Mouse (Mus musculus): ENCODE results near the gene Fscn2. TPM values are rescaled to one million over a fixed set of nuclear protein-coding genes. Genes with fewer than 3 reads are reported as not detected.

The Fscn2 gene
- 0.64 and 1.4 TPM in 2 replicates for polyA plus RNA-seq (2015; fragmentation: Nextera tagmentation; extraction: Ambion mirVana)

GRCm38 (mm10) chr11:120361295-120361694 lies at the start of gene Fscn2:
Gene Fscn2, plus strand, starts transcription at chr11:120361534.
- no peaks in the 10 kb centered on the region for H3K36me3 ChIP-seq
- H3K27ac ChIP-seq (replicated peaks): no peak within 1 kb of the TSS
- ATAC-seq (ENCODE audit: low FRiP score): no peak
- 80% methylated on average over 10 of the region's 10 CpGs for WGBS
- no peak within 1 kb of the TSS for H3K4me3 ChIP-seq (replicated peaks)
- H3K4me2 ChIP-seq: no peak within 1 kb of the TSS
- no peaks in the 10 kb centered on the region for H3K9me3 ChIP-seq (replicated peaks)
- H3K27me3 ChIP-seq (replicated peaks): no peaks in the 10 kb centered on the region
- no peak within 1 kb of the TSS for H3K9ac ChIP-seq (replicated peaks)
- H3K4me1 ChIP-seq: peaks cover 42% of the 10 kb centered on the region

- Histone ChIP-seq H3K9me3 (replicated peaks) (no peaks in the 10 kb centered on the region), H3K27ac (replicated peaks) (peak overlapping the region; percentile 89), H3K4me1 (peaks cover 53% of the 10 kb centered on the region), H3K9ac (replicated peaks) (peak overlapping the region; percentile 57), H3K36me3 (no peaks in the 10 kb centered on the region), H3K27me3 (replicated peaks) (no peaks in the 10 kb centered on the region), H3K4me2 (peak overlapping the region; percentile 80), H3K4me3 (replicated peaks) (peak overlapping the region; percentile 44)
- ATAC-seq (ENCODE audit: low FRiP score): no peak
- 41% methylated on average over 10 of the region's 10 CpGs for WGBS
Measured at GRCm38 (mm10) chr11:120311561-120311960, 49.8 kb upstream of the Fscn2 start.

GRCm38 (mm10) chr11:120312069-120312468 lies 49.3 kb upstream of the Fscn2 start:
- Histone ChIP-seq H3K27me3 (replicated peaks) (no peaks in the 10 kb centered on the region), H3K36me3 (no peaks in the 10 kb centered on the region), H3K9me3 (replicated peaks) (no peaks in the 10 kb centered on the region), H3K4me3 (replicated peaks) (no peak overlapping the region), H3K9ac (replicated peaks) (no peak overlapping the region), H3K4me1 (peaks cover 53% of the 10 kb centered on the region), H3K4me2 (no peak overlapping the region), H3K27ac (replicated peaks) (peak overlapping the region; percentile 89)
- 72% methylated on average over 6 of the region's 6 CpGs for WGBS
- no peak for ATAC-seq (ENCODE audit: low FRiP score)

GRCm38 (mm10) chr11:120313906-120314685 lies 47.2 kb upstream of the Fscn2 start:
- Histone ChIP-seq H3K27ac (replicated peaks) (peak overlapping the region; percentile 98), H3K4me3 (replicated peaks) (no peak overlapping the region), H3K9me3 (replicated peaks) (no peaks in the 10 kb centered on the region), H3K4me2 (no peak overlapping the region), H3K4me1 (peaks cover 48% of the 10 kb centered on the region), H3K9ac (replicated peaks) (no peak overlapping the region), H3K27me3 (replicated peaks) (no peaks in the 10 kb centered on the region), H3K36me3 (no peaks in the 10 kb centered on the region)
- WGBS: 61% methylated on average over 6 of the region's 6 CpGs
- ATAC-seq (ENCODE audit: low FRiP score): no peak

- Histone ChIP-seq H3K4me3 (replicated peaks) (peak overlapping the region; percentile 50), H3K36me3 (no peaks in the 10 kb centered on the region), H3K9me3 (replicated peaks) (no peaks in the 10 kb centered on the region), H3K9ac (replicated peaks) (peak overlapping the region; percentile 78; the same call in 1 of the 2 replicates), H3K4me2 (peak overlapping the region; percentile 93), H3K27me3 (replicated peaks) (no peaks in the 10 kb centered on the region), H3K27ac (replicated peaks) (peak overlapping the region; percentile 98), H3K4me1 (peaks cover 48% of the 10 kb centered on the region)
- ATAC-seq (ENCODE audit: low FRiP score): no peak
- whole genome bisulfite sequencing: 39% methylated on average over 16 of the region's 16 CpGs
Measured at GRCm38 (mm10) chr11:120314721-120315415, 46.5 kb upstream of the Fscn2 start.

GRCm38 (mm10) chr11:120315416-120315761 lies 45.9 kb upstream of the Fscn2 start:
- Histone ChIP-seq H3K9me3 (replicated peaks) (no peaks in the 10 kb centered on the region), H3K4me3 (replicated peaks) (peak overlapping the region; percentile 50), H3K27me3 (replicated peaks) (no peaks in the 10 kb centered on the region), H3K27ac (replicated peaks) (peak overlapping the region; percentile 98), H3K4me1 (peaks cover 45% of the 10 kb centered on the region), H3K4me2 (peak overlapping the region; percentile 93), H3K9ac (replicated peaks) (peak overlapping the region; percentile 78), H3K36me3 (no peaks in the 10 kb centered on the region)
- ATAC-seq (ENCODE audit: low FRiP score): peak; percentile 8; the same call in 1 of the 2 replicates
- 19% methylated on average over 4 of the region's 4 CpGs for WGBS

- no peaks in the 10 kb centered on the region for H3K36me3 ChIP-seq
- 3% methylated on average over 37 of the region's 37 CpGs for WGBS
- peak overlapping the region; percentile 78 for H3K9ac ChIP-seq (replicated peaks)
- ATAC-seq (ENCODE audit: low FRiP score): peak; percentile 96
- peaks cover 40% of the 10 kb centered on the region for H3K4me1 ChIP-seq
- H3K9me3 ChIP-seq (replicated peaks): no peaks in the 10 kb centered on the region
- H3K4me2 ChIP-seq: peak overlapping the region; percentile 93
- peak overlapping the region; percentile 98 for H3K27ac ChIP-seq (replicated peaks)
- H3K4me3 ChIP-seq (replicated peaks): peak overlapping the region; percentile 50
- no peaks in the 10 kb centered on the region for H3K27me3 ChIP-seq (replicated peaks)
Measured at GRCm38 (mm10) chr11:120315832-120316689, 45.3 kb upstream of the Fscn2 start.

- peaks cover 33% of the 10 kb centered on the region for H3K4me1 ChIP-seq
- H3K4me3 ChIP-seq (replicated peaks): peak overlapping the region; percentile 50
- H3K27ac ChIP-seq (replicated peaks): peak overlapping the region; percentile 98
- peak; percentile 39 for ATAC-seq (ENCODE audit: low FRiP score)
- H3K9ac ChIP-seq (replicated peaks): peak overlapping the region; percentile 78
- no peaks in the 10 kb centered on the region for H3K9me3 ChIP-seq (replicated peaks)
- H3K36me3 ChIP-seq: no peaks in the 10 kb centered on the region
- H3K4me2 ChIP-seq: peak overlapping the region; percentile 93
- no peaks in the 10 kb centered on the region for H3K27me3 ChIP-seq (replicated peaks)
- 14% methylated on average over 13 of the region's 13 CpGs for WGBS
Measured at GRCm38 (mm10) chr11:120316690-120317254, 44.6 kb upstream of the Fscn2 start.

- no peaks in the 10 kb centered on the region for H3K36me3 ChIP-seq
- no peak overlapping the region for H3K4me3 ChIP-seq (replicated peaks)
- no peak for ATAC-seq (ENCODE audit: low FRiP score)
- H3K27me3 ChIP-seq (replicated peaks): no peaks in the 10 kb centered on the region
- 12% methylated on average over 7 of the region's 7 CpGs for WGBS
- peak overlapping the region; percentile 98 for H3K27ac ChIP-seq (replicated peaks)
- H3K4me2 ChIP-seq: peak overlapping the region; percentile 93
- peaks cover 29% of the 10 kb centered on the region for H3K4me1 ChIP-seq
- H3K9ac ChIP-seq (replicated peaks): peak overlapping the region; percentile 78; the same call in 1 of the 2 replicates
- H3K9me3 ChIP-seq (replicated peaks): no peaks in the 10 kb centered on the region
Measured at GRCm38 (mm10) chr11:120317456-120317855, 43.9 kb upstream of the Fscn2 start.

- no peaks in the 10 kb centered on the region for H3K9me3 ChIP-seq (replicated peaks)
- H3K4me1 ChIP-seq: peaks cover 28% of the 10 kb centered on the region
- H3K36me3 ChIP-seq: no peaks in the 10 kb centered on the region
- H3K9ac ChIP-seq (replicated peaks): no peak overlapping the region
- no peak overlapping the region for H3K4me2 ChIP-seq
- H3K4me3 ChIP-seq (replicated peaks): no peak overlapping the region
- H3K27ac ChIP-seq (replicated peaks): no peak overlapping the region
- WGBS: 88% methylated on average over 5 of the region's 5 CpGs
- H3K27me3 ChIP-seq (replicated peaks): no peaks in the 10 kb centered on the region
- no peak for ATAC-seq (ENCODE audit: low FRiP score)
Measured at GRCm38 (mm10) chr11:120319310-120319709, 42.0 kb upstream of the Fscn2 start.

GRCm38 (mm10) chr11:120320156-120320555 lies 41.2 kb upstream of the Fscn2 start:
- Histone ChIP-seq H3K9ac (replicated peaks) (no peak overlapping the region), H3K4me1 (peaks cover 19% of the 10 kb centered on the region), H3K27ac (replicated peaks) (no peak overlapping the region), H3K36me3 (no peaks in the 10 kb centered on the region), H3K27me3 (replicated peaks) (no peaks in the 10 kb centered on the region), H3K4me3 (replicated peaks) (no peak overlapping the region), H3K4me2 (no peak overlapping the region), H3K9me3 (replicated peaks) (no peaks in the 10 kb centered on the region)
- ATAC-seq (ENCODE audit: low FRiP score): no peak
- 97% methylated on average over 10 of the region's 10 CpGs for WGBS

Data from neural tube, embryonic 15.5 days (tissue).